Mouse (Mus musculus) C2C12 (cell line): ENCODE results near the gene Cadm1. TPM values are rescaled to one million over a fixed set of nuclear protein-coding genes. Genes with fewer than 3 reads are reported as not detected.

ENCODE experiments used
- H3K27me3 ChIP-seq: one replicate; pipeline ENCODE4 v1.6.1; 2011; ENCODE audit not compliant: control insufficient read depth, insufficient read depth, insufficient read length
- H3K36me3 ChIP-seq: one replicate; pipeline ENCODE4 v1.6.1; 2011; ENCODE audit not compliant: control insufficient read depth, insufficient read depth
- H3K4me3 ChIP-seq: one replicate; pipeline ENCODE4 v1.5.1; 2011; ENCODE audit warnings: mild to moderate bottlenecking, control low read depth; ENCODE audit not compliant: poor library complexity, insufficient read depth, severe bottlenecking
- H3K79me2 ChIP-seq: one replicate; pipeline ENCODE4 v1.6.1; 2011; ENCODE audit not compliant: control insufficient read depth, insufficient read depth
- H3K79me3 ChIP-seq: one replicate; pipeline ENCODE4 v1.6.1; 2011; ENCODE audit warnings: low read depth, control low read depth
- H3ac ChIP-seq: one replicate; pipeline ENCODE3; 2011; ENCODE audit warnings: low read depth; ENCODE audit not compliant: control insufficient read depth, insufficient read length
- CEBPB ChIP-seq: IDR thresholded peaks from one replicate; pipeline ENCODE4 v1.6.1; 2011; ENCODE audit warnings: low read depth, mild to moderate bottlenecking, control low read depth, moderate library complexity
- CTCF ChIP-seq: IDR thresholded peaks from one replicate; pipeline ENCODE4 v1.5.1; 2011; ENCODE audit not compliant: control insufficient read depth, insufficient read depth, insufficient read length
- FOSL1 ChIP-seq: IDR thresholded peaks from one replicate; pipeline ENCODE4 v1.8.0; 2011; ENCODE audit warnings: mild to moderate bottlenecking, low read length; ENCODE audit not compliant: poor library complexity, insufficient read depth, severe bottlenecking
- MAX ChIP-seq: IDR thresholded peaks from one replicate; pipeline ENCODE4 v1.6.1; 2011; ENCODE audit warnings: mild to moderate bottlenecking, control low read depth
- MYOD1 ChIP-seq: IDR thresholded peaks from one replicate; pipeline ENCODE4 v1.6.1; 2011; ENCODE audit warnings: low read depth; ENCODE audit not compliant: control insufficient read depth, insufficient read length
- MYOG ChIP-seq: IDR thresholded peaks from one replicate; pipeline ENCODE4 v1.6.1; 2011; ENCODE audit not compliant: control insufficient read depth, insufficient read length; ENCODE audit errors: extremely low read depth
- USF1 ChIP-seq: IDR thresholded peaks from one replicate; pipeline ENCODE4 v1.6.1; 2011; ENCODE audit warnings: low read depth, mild to moderate bottlenecking, control low read depth, moderate library complexity
- polyA plus RNA-seq: library from polyadenylated mRNA; unstranded; fragments of >200 nt; fragmentation: generic; extraction: Trizol; gene quantifications from one replicate; pipeline ENCODE4 v1.2.1, GENCODE M21; 2012; ENCODE audit warnings: missing spikeins

Gene Cadm1
- polyA plus RNA-seq, 1 experiment = 41.8 TPM

GRCm38 (mm10) chr9:47624565-47625520 is 94.9 kb downstream of the Cadm1 start:
- H3K36me3 ChIP-seq = no peaks in the 10 kb centered on the region
- H3K79me2 ChIP-seq = peaks cover 88% of the 10 kb centered on the region
- TF ChIP-seq MAX (no peak), CEBPB (peak; percentile 6)
- no peak overlapping the region for H3K4me3 ChIP-seq
- H3ac ChIP-seq = no peak overlapping the region
- H3K27me3 ChIP-seq = no peaks in the 10 kb centered on the region
- peaks cover 55% of the 10 kb centered on the region for H3K79me3 ChIP-seq

- Histone ChIP-seq H3K4me3 (no peak overlapping the region), H3K36me3 (no peaks in the 10 kb centered on the region), H3K79me2 (peaks cover 88% of the 10 kb centered on the region), H3K79me3 (peaks cover 63% of the 10 kb centered on the region), H3ac (no peak overlapping the region), H3K27me3 (no peaks in the 10 kb centered on the region)
- TF ChIP-seq MYOD1 = peak; percentile 18
- TF ChIP-seq FOSL1 = peak; percentile 37
- peak; percentile 51 for TF ChIP-seq MAX
- TF ChIP-seq USF1 = peak; percentile 49
- TF ChIP-seq CTCF = no peak
- no peak for TF ChIP-seq CEBPB
- TF ChIP-seq MYOG = no peak
Observed at GRCm38 (mm10) chr9:47625621-47626210, 95.7 kb downstream of the Cadm1 start.

GRCm38 (mm10) chr9:47627966-47628365 is 98.0 kb downstream of the Cadm1 start:
- Histone ChIP-seq H3ac (no peak overlapping the region), H3K79me2 (peaks cover 86% of the 10 kb centered on the region), H3K27me3 (no peaks in the 10 kb centered on the region), H3K79me3 (peaks cover 59% of the 10 kb centered on the region), H3K4me3 (no peak overlapping the region), H3K36me3 (no peaks in the 10 kb centered on the region)
- TF ChIP-seq CTCF (no peak), CEBPB (no peak), FOSL1 (no peak), MYOG (no peak), MYOD1 (no peak), MAX (no peak), USF1 (no peak)

- peaks cover 86% of the 10 kb centered on the region for H3K79me2 ChIP-seq
- H3K36me3 ChIP-seq = no peaks in the 10 kb centered on the region
- H3ac ChIP-seq = no peak overlapping the region
- peaks cover 63% of the 10 kb centered on the region for H3K79me3 ChIP-seq
- no peaks in the 10 kb centered on the region for H3K27me3 ChIP-seq
- no peak for TF ChIP-seq FOSL1
- TF ChIP-seq CEBPB = no peak
- TF ChIP-seq MYOG = no peak
- TF ChIP-seq MAX = no peak
- TF ChIP-seq CTCF = no peak
- TF ChIP-seq MYOD1 = no peak
- no peak for TF ChIP-seq USF1
- H3K4me3 ChIP-seq = no peak overlapping the region
Observed at GRCm38 (mm10) chr9:47628550-47628949, 98.6 kb downstream of the Cadm1 start.

GRCm38 (mm10) chr9:47634695-47635094 is 104.7 kb downstream of the Cadm1 start:
- Histone ChIP-seq H3K79me3 (peaks cover 33% of the 10 kb centered on the region), H3K4me3 (no peak overlapping the region), H3K27me3 (no peaks in the 10 kb centered on the region), H3ac (no peak overlapping the region), H3K36me3 (peaks cover 23% of the 10 kb centered on the region), H3K79me2 (peaks cover 80% of the 10 kb centered on the region)
- TF ChIP-seq MYOD1 (no peak), CTCF (no peak), FOSL1 (no peak), USF1 (no peak), CEBPB (no peak), MYOG (no peak), MAX (no peak)
